Mouse (Mus musculus): ENCODE measurements around the gene Nlrc4.

DNA sequence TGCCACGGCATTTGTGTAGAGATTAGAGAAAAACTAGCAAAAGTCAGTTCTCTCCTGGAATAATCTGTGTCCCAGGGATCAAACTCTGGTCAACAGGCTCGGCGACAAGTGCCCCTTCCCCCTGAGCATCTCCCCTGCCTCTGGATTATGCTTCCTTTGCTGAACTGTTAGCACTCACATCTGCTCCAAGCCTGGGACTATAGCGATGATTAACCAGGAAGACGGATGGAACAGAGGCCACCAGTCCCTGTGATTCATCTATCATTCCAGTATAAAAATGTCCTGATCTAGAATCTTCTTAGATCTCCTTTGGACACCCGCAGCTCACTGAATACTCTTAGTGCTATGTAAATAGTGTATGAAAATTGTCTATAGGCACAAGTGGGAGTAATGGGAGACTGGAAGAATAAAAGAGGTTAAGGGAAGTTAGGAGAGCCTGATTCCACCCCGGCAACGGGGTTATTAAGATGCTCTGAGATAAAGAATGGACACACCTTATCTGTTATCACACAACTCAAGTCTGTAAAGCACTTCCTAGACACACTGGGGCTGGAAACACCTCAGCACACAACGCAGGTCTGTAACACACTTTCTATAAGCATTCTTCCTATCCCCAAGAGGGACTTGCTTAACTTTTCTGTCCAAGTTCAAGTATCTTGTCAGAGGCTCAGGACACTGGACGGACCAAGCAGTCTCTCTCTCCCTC is 817 bp downstream of the Nlrc4 start:
- TF ChIP-seq CTCF (IDR thresholded peaks at IDR 0.05; ENCODE audit: borderline replicate concordance, extremely low read depth, insufficient read depth, insufficient read length): no peak
- no peak for TF ChIP-seq POLR2A (IDR thresholded peaks at IDR 0.05; ENCODE audit: borderline replicate concordance, extremely low read depth, insufficient read depth, insufficient read length, poor library complexity, severe bottlenecking)

Data from brain, embryonic 14.5 days (tissue).